Mouse (Mus musculus): ENCODE data around the gene Mdm1. TPM values are rescaled to one million over a fixed set of nuclear protein-coding genes. Genes with fewer than 3 reads are reported as not detected.

Gene Mdm1
- 1 to 10 TPM; 4.5 to 5.2 TPM for total RNA-seq (2021)
- long read RNA-seq, experiment 1, partial matches to known transcripts = 0 of 6 reads
- long read RNA-seq, experiment 1, other reads (novel, unspliced or antisense) = 2 of 6 reads
- long read RNA-seq, experiment 2, partial matches to known transcripts = 2 of 4 reads
- long read RNA-seq, experiment 2, other reads (novel, unspliced or antisense) = 1 of 4 reads

GRCm38 (mm10) chr10:118141018-118141883 lies at the start of gene Mdm1:
Gene Mdm1 (plus strand): TSS chr10:118141811.
- intact Hi-C loops (cut with DNase I) = loop anchor here (10.0 kb wide), 1 partner anchor 1094 kb away; no protein-coding TSS in a partner anchor
- DNase-seq = peak; percentile 98

DNA sequence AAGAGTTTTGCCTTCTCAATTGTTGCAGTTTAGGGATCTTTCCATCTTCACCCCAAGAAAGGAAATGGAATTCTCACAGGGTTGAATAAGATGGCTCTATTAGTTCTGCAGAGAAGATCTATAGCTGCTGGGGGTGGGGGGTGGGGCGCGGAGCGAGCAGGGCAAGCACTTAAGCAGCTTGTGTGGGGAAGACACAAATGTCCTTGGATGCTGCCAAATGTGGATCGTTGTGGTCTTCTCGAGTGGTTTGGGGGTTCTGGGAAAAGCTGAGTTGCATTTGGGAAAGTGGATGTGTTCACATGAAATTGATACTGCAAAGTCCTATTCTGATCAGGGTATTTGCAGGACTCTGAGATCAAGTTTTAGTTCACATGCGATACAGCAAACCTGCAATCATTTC lies 48.9 kb upstream of the Mdm1 start:
- intact Hi-C loops (cut with DNase I) = no loop called here
- DNase-seq = no peak

DNA sequence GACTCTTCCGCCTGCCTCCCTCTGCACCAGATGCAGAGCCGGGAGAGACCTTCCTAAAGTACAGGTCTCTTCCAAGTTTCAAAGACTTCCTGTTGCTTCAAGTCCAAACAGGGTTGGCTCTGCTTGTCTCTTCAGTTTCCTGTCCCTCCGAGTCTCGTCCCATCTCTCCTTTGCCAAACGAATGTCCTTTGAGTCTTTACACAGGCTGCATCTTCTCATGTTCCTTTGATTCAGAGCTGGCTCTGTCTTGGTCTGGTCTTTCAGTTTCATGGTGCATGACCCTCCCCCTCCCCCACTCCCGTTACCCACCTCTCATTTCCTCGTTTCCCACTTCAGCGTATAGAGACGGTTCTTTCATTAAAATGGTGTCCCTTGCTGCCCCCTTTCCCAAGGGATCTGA lies 47.9 kb upstream of the Mdm1 start:
- intact Hi-C loops (cut with DNase I) = no loop called here
- DNase-seq = no peak

GRCm38 (mm10) chr10:118094853-118095252 lies 46.8 kb upstream of the Mdm1 start:
- intact Hi-C loops (cut with DNase I) = no loop called here
- no peak for DNase-seq

DNA sequence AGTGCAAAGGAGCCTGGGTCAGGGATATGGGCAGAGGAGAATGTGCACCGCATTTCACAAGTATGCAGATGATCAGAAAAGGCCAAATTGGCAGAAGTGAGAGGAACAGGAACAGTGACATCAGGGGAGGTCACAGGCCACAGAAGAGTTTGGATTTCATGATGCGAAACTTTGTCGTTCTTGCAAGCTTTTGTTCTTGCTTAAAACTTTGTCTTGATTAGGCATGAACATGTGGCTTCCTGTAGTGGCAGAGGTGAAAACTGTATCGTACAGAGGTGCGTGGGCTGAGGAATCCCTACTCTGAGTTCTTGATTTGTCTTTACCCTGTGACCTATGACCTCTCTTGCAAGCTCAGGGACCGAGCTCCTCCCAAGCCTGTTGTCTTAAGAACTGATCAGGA lies 45.4 kb upstream of the Mdm1 start:
- intact Hi-C loops (cut with DNase I) = no loop called here
- no peak for DNase-seq

DNA sequence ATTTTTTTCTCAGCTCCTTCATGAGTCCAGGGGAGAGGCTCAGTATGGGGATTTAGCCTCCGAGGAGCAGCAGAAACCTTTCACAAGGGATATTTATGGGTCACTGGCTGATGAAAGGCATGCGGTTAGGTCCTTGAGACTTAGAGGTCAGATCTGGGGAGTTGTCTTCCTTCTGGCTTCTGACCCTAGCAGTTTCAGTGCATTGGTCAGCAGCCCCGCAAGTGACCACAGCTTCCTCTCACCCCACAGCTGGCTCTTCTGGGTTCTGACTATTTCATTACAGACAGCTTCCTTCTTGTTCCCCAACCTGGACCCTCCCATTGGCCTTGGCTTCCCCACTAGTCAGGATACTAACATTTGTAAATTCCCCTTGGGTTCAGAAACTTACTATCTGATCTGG lies 43.7 kb upstream of the Mdm1 start:
- intact Hi-C loops (cut with DNase I) = no loop called here
- DNase-seq = peak in 1 of 2 experiments; percentile 25

DNA sequence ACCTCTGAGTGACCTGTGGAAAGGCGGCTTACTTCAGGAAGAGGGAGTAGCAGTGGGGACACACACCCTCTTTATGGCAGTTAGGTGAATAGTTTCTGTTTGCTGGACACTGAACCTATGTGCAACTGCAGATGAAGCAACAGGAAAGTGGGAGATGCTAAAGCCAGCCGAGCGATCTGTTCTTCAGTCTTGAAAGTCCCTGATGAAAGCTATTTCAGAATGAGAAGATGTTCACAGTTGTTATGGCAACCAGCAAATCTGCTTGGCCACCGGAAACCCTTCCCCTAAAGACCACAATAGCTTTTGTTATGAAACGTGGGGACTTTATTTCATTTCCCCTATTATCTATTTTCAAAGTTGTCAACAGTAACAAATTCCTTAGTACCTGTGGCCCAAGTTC lies 41.0 kb upstream of the Mdm1 start:
- DNase-seq = no peak
- intact Hi-C loops (cut with DNase I) = loop anchor here (5.0 kb wide), 1 partner anchor 48 kb away; no protein-coding TSS in a partner anchor

DNA sequence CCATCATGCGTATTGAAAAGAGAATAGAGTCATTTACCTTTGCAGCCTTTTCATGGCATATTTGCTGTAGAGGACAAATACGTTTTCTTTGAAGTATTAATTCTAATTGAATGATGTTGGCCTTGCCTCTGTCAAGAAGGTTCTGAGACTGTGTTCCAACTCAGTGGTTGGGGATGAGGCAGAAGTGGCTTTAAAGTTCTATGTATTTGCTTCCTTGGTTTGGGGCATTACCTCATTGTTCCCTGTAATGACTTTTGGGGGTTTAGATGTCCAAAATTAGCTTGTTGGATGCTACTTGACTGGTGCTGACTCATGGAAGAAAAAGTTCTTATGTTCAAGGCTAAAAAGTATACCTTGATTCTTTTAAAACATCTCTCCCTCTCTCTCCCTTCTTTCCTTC lies 40.6 kb upstream of the Mdm1 start:
- intact Hi-C loops (cut with DNase I) = loop anchor here (5.0 kb wide), 1 partner anchor 49 kb away; no protein-coding TSS in a partner anchor
- DNase-seq = no peak

- DNase-seq = peak; percentile 81 to 86
- intact Hi-C loops (cut with DNase I) = loop anchor here (5.0 kb wide), 1 partner anchor 51 kb away; no protein-coding TSS in a partner anchor
Observed at GRCm38 (mm10) chr10:118103020-118103666, 38.5 kb upstream of the Mdm1 start.

DNA sequence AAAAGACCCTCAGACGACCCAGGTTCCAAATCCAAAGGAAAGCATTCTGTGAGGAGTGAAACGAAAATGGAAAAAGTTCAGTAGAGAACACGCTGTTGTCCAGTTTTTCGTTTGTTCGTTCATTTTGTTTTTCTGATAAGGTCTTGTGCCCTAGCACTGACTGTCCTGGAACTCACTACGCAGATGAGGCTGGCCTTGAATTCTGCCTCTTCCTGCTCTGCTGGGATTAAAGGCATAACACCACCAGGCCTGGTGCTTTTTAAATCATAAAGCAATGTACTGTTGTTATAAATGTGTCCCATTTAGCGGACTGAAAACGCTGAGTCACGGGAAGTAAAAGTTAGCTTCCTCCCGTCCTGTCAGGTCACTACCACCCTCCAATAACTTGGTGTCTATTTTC lies 37.7 kb upstream of the Mdm1 start:
- no peak for DNase-seq
- intact Hi-C loops (cut with DNase I) = loop anchor here (5.0 kb wide), 1 partner anchor 52 kb away; no protein-coding TSS in a partner anchor

DNA sequence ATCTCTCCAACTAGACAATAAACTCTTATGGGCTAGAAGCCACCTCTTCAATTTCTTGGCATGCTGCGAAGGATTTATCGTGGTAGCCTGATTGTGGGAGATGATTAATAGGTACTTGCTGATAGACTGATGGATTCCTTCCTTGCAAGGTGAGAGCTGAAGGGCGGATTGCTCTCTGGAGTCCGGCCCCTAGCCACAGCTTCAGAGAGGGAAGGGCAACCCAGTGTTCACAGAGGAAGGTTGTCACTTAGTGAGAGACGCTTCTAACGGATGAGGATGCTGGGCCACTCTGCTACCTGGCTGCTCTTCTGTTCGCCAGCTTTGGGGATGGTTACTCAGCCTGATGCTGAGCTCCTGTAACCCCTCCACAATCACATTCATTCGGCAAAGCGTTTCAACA lies 34.6 kb upstream of the Mdm1 start:
- intact Hi-C loops (cut with DNase I) = loop anchor here (5.0 kb wide), 3 partner anchors 120 to 260 kb away; partner anchors contain the start of gene Rap1b
- no peak for DNase-seq

- peak; percentile 29 to 62 for DNase-seq
Observed at GRCm38 (mm10) chr10:118110006-118110920, 31.3 kb upstream of the Mdm1 start.

DNA sequence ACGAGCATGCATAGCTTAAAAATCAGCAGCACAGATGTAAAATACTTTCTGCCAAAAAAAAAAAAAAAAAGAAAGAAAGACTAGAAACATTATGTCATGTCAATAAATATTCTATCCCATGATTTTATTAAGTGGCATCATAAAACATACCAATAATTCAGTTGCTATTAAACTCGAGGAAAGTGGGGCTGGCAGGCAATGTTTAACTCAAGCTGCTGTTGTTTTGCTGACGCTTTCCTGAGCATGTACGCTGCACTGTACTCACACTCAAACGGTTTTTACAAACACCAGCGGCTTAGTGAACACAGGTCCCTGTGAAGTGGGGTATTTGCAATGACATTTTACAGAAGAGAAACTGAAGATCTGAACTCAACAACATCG lies 30.7 kb upstream of the Mdm1 start:
- DNase-seq = no peak
- intact Hi-C loops (cut with DNase I) = loop anchor here (2.0 to 5.0 kb wide), 3 partner anchors 109 to 334 kb away; partner anchors contain the start of gene Nup107

More at GRCm38 (mm10) chr10:118110006-118110920, 31.3 kb upstream of the Mdm1 start:
- intact Hi-C loops (cut with DNase I) = loop anchor here (2.0 to 5.0 kb wide), 3 partner anchors 108 to 333 kb away; partner anchors contain the start of gene Nup107

GRCm38 (mm10) chr10:118111621-118112020 lies 30.0 kb upstream of the Mdm1 start:
- DNase-seq = no peak
- intact Hi-C loops (cut with DNase I) = loop anchor here (2.0 to 5.0 kb wide), 3 partner anchors 109 to 334 kb away; partner anchors contain the start of gene Nup107

DNA sequence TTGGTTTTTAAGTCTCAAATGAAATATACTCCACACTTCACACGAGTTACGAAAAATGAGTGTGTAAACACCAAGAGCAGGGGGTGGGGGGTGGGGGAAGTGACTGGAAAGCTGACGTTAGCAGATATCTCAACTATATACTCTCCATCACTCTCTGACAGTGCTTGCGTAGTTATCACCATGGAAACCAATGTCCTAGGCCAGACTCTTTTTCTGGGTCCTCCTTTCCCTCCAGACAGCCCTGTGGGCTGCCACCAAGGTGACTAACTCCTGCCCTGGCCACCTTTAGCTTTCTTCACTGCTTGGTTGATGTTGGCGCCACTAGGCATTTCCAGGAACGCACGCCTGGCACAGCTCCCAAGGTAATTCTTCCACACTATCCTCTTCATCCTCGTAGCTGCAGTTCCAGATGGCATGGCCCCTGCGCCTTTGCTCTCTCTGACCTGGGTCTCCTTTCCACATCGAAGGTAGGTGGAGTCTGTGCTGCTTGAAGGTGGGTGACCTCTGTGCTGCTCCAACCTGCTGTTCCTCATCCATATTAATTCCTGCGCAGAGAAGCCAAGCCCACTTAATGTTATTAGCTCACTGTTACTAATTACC lies 29.2 kb upstream of the Mdm1 start:
- intact Hi-C loops (cut with DNase I) = loop anchor here (5.0 kb wide), 2 partner anchors 110 to 335 kb away; no protein-coding TSS in a partner anchor
- DNase-seq = no peak

DNA sequence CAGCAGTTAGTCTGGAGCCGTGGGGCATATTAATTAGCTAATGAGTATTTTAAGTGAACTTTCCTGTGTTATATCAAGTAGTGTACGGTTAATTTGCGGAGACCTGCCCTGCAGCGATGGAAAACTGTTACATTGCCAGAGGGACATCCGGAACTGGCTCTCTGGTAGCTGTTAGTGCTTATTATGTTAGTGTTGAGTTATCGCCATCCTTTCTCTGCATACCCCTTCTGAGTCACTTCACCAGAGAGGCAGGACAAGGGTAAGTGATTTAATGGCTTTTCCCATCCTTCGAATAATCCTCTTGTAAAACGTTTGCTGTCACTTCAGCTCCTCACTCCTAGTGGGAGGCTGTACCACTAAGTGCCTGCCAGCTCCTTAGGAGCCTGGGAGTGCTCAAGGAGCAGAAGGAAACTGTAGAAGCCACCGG lies 28.3 kb upstream of the Mdm1 start:
- intact Hi-C loops (cut with DNase I) = loop anchor here (5.0 kb wide), 2 partner anchors 111 to 336 kb away; no protein-coding TSS in a partner anchor
- no peak for DNase-seq

DNA sequence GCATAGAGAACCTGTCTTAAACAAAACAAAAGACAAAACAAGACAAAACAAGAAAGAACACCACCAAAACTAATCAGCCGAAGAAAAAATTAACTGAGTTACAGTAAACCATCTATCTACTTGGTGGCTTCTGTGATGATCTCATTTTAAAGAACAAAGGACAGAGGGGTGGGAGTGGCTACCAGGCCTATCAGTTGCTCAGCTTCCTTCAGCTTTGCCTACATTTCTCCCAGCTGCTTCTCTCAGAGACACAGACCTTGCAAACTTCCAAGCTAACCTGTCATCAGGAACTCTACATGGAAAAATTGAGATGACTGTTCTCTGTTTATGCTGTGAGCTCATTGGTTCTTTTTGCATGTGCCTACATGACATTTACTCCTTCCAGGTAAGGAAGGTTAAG lies 27.3 kb upstream of the Mdm1 start:
- no peak for DNase-seq
- intact Hi-C loops (cut with DNase I) = loop anchor here (5.0 kb wide), 2 partner anchors 112 to 337 kb away; no protein-coding TSS in a partner anchor

DNA sequence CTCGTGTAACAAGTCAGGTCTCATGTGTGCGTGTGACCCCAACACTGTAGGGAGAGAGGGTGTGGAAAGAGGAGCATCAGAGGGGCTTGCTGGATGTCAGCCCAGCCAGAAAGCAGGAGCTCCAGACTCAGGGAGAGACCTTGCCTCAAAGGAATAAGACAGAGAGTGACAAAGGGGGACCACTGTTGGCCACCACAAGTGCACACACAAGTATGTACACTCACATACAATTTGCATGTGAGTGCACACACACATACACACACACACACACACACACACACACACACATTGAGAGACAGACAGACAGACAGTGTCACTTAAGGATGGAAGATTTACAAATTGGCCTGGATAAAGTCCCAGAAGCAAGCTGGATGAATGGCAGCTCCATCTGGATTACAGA lies 25.2 kb upstream of the Mdm1 start:
- intact Hi-C loops (cut with DNase I) = no loop called here
- DNase-seq = no peak
